Mouse (Mus musculus): Measurements from ENCODE around the gene Fgf15. TPM values are rescaled to one million over a fixed set of nuclear protein-coding genes. Genes with fewer than 3 reads are reported as not detected.

The Fgf15 gene
- polyA plus RNA-seq, 1 experiment from 2014 or later: 104 TPM

Other genes with a start within 250 kb of the Fgf15 start
- gene Ano1, start 144.6 kb upstream of the Fgf15 start, polyA plus RNA-seq (2014; fragmentation: Nextera tagmentation; extraction: Ambion mirVana): 22.8 and 26.0 TPM in 2 replicates
- 1.1 TPM in 2 replicates for gene Fgf3, start 58.4 kb upstream of the Fgf15 start, polyA plus RNA-seq (2014; fragmentation: Nextera tagmentation; extraction: Ambion mirVana)
- not detected in 2 replicates for gene Fgf4, start 49.2 kb upstream of the Fgf15 start, polyA plus RNA-seq (2014; fragmentation: Nextera tagmentation; extraction: Ambion mirVana)
- 28.0 TPM in 2 replicates for gene LTO1, start 18.6 kb downstream of the Fgf15 start, polyA plus RNA-seq (2014; fragmentation: Nextera tagmentation; extraction: Ambion mirVana)
- gene Ccnd1, start 43.4 kb downstream of the Fgf15 start, polyA plus RNA-seq (2014; fragmentation: Nextera tagmentation; extraction: Ambion mirVana): 285 and 288 TPM in 2 replicates